Mouse (Mus musculus) liver, postnatal 0 days (tissue): Measurements from ENCODE around the gene Cmpk2. TPM values are rescaled to one million over a fixed set of nuclear protein-coding genes. Genes with fewer than 3 reads are reported as not detected.

Experiments
- ATAC-seq: fragments of 200-750 bp; cut with Nextera tagmentation; 2 replicates; pipeline ENCODE4 v1.8.0; 2017; ENCODE audit warnings: mild to moderate bottlenecking, moderate library complexity
- DNase-seq: peaks from one replicate; pipeline ENCODE4 v3.0.0-alpha.2; 2016
- H3K27ac ChIP-seq: fragments of 300-500 bp; sonication (generic); 2 replicates; pipeline ENCODE4 v1.5.1; 2014; ENCODE audit warnings: antibody characterized with exemption, moderate library complexity, mild to moderate bottlenecking, low read depth
- H3K27me3 ChIP-seq: fragments of 300-500 bp; sonication (generic); 2 replicates; pipeline ENCODE4 v1.6.1; 2014; ENCODE audit warnings: low read length, control low read depth, mixed read lengths; ENCODE audit not compliant: insufficient read depth
- H3K36me3 ChIP-seq: fragments of 300-500 bp; sonication (generic); replicated peaks from 2 replicates; pipeline ENCODE4 v1.6.1; 2014; ENCODE audit warnings: mild to moderate bottlenecking, control low read depth, low read length, moderate library complexity, mixed read lengths; ENCODE audit not compliant: insufficient read depth
- H3K4me1 ChIP-seq: fragments of 300-500 bp; sonication (generic); 2 replicates; pipeline ENCODE4 v1.6.1; 2014; ENCODE audit warnings: antibody characterized with exemption, mild to moderate bottlenecking, control low read depth; ENCODE audit not compliant: insufficient read depth
- H3K4me2 ChIP-seq: fragments of 300-500 bp; sonication (generic); 2 replicates; pipeline ENCODE4 v1.6.1; 2014; ENCODE audit warnings: low read depth, mild to moderate bottlenecking, low read length, moderate library complexity, mixed read lengths
- H3K4me3 ChIP-seq: fragments of 300-500 bp; sonication (generic); 2 replicates; pipeline ENCODE4 v1.5.1; 2014; ENCODE audit warnings: low read depth, low read length
- H3K9ac ChIP-seq: fragments of 300-500 bp; sonication (generic); replicated peaks from 2 replicates; pipeline ENCODE4 v1.6.1; 2014; ENCODE audit warnings: mild to moderate bottlenecking, moderate library complexity
- H3K9me3 ChIP-seq: fragments of 300-500 bp; sonication (generic); 2 replicates; pipeline ENCODE4 v1.6.1; 2016; ENCODE audit warnings: mild to moderate bottlenecking, control low read depth, low read length, mixed read lengths
- CTCF ChIP-seq: sonication (generic); IDR thresholded peaks from 2 replicates; pipeline ENCODE4 v1.5.1; 2016; ENCODE audit warnings: antibody characterized with exemption, low read depth
- EP300 ChIP-seq: IDR thresholded peaks from 2 replicates; pipeline ENCODE4 v1.6.1; 2016; ENCODE audit warnings: antibody characterized with exemption, low read depth, mild to moderate bottlenecking
- whole genome bisulfite sequencing: fragments of 180-500 bp; shearing (Covaris S2); extraction: QIAGEN DNeasy Blood & Tissue Kit; methylation state at CpG from one replicate; pipeline ENCODE4 v1.1.7; 2014; ENCODE audit not compliant: insufficient replicate concordance; 5-methylcytosine and 5-hydroxymethylcytosine counted together
- polyA plus RNA-seq: library from polyadenylated mRNA; unstranded; fragments of >200 nt; fragmentation: Nextera tagmentation; extraction: Ambion mirVana; gene quantifications from 2 replicates; pipeline ENCODE4 v1.2.1, GENCODE M21; 2015

Cmpk2 gene
- polyA plus RNA-seq, 1 experiment from 2014 or later, result 12.8 TPM

- ATAC-seq (peak; percentile 43; the same call in 1 of the 2 replicates), DNase-seq (no peak)
- H3K27ac ChIP-seq, result no peak overlapping the region
- no peaks in the 10 kb centered on the region for H3K36me3 ChIP-seq
- H3K9ac ChIP-seq, result no peak overlapping the region
- no peak overlapping the region for H3K4me3 ChIP-seq
- WGBS, result 48% methylated on average over 14 of the region's 14 CpGs
- H3K9me3 ChIP-seq, result no peaks in the 10 kb centered on the region
- H3K4me2 ChIP-seq, result 0 out of 2 replicates have a peak overlapping the region, but pooled peaks have one; percentile 5
- no peaks in the 10 kb centered on the region for H3K27me3 ChIP-seq
- peaks cover 6% of the 10 kb centered on the region; the same call in 1 of the 2 replicates for H3K4me1 ChIP-seq
- peak; percentile 71 for TF ChIP-seq CTCF
- TF ChIP-seq EP300, result no peak
These were observed 19.0 kb downstream of the Cmpk2 start for GRCm38 (mm10) chr12:26487874-26488616.

- H3K9me3 ChIP-seq, result no peaks in the 10 kb centered on the region
- WGBS, result 79% methylated on average over 5 of the region's 5 CpGs
- TF ChIP-seq EP300, result no peak
- no peak for TF ChIP-seq CTCF
- no peak overlapping the region for H3K27ac ChIP-seq
- H3K36me3 ChIP-seq, result no peaks in the 10 kb centered on the region
- no peak overlapping the region for H3K4me3 ChIP-seq
- ATAC-seq, result no peak
- H3K4me2 ChIP-seq, result no peak overlapping the region
- no peak for DNase-seq
- H3K27me3 ChIP-seq, result no peaks in the 10 kb centered on the region
- H3K4me1 ChIP-seq, result peaks cover 6% of the 10 kb centered on the region; the same call in 1 of the 2 replicates
- H3K9ac ChIP-seq, result no peak overlapping the region
These were observed 19.7 kb downstream of the Cmpk2 start for GRCm38 (mm10) chr12:26488617-26489274.

- no peak for ATAC-seq
- no peak overlapping the region for H3K27ac ChIP-seq
- H3K4me1 ChIP-seq, result peaks cover 4% of the 10 kb centered on the region; the same call in 1 of the 2 replicates
- H3K4me2 ChIP-seq, result no peak overlapping the region
- no peaks in the 10 kb centered on the region for H3K9me3 ChIP-seq
- H3K36me3 ChIP-seq, result no peaks in the 10 kb centered on the region
- no peak overlapping the region for H3K9ac ChIP-seq
- no peak for DNase-seq
- no peak overlapping the region for H3K4me3 ChIP-seq
- TF ChIP-seq EP300 (no peak), CTCF (peak; percentile 64)
- no peaks in the 10 kb centered on the region for H3K27me3 ChIP-seq
- WGBS, result 85% methylated on average over 1 of the region's 1 CpGs
These were observed 20.9 kb downstream of the Cmpk2 start for GRCm38 (mm10) chr12:26489942-26490341.

GRCm38 (mm10) chr12:26501042-26501441 lies 32.0 kb downstream of the Cmpk2 start:
- no peak overlapping the region for H3K4me3 ChIP-seq
- H3K9ac ChIP-seq, result no peak overlapping the region
- DNase-seq, result no peak
- H3K27ac ChIP-seq, result no peak overlapping the region
- H3K4me2 ChIP-seq, result no peak overlapping the region
- H3K4me1 ChIP-seq, result no peaks in the 10 kb centered on the region
- no peaks in the 10 kb centered on the region for H3K27me3 ChIP-seq
- H3K36me3 ChIP-seq, result no peaks in the 10 kb centered on the region
- no peaks in the 10 kb centered on the region for H3K9me3 ChIP-seq
- no peak for ATAC-seq
- WGBS, result 76% methylated on average over 3 of the region's 3 CpGs
- TF ChIP-seq EP300, result no peak
- no peak for TF ChIP-seq CTCF

GRCm38 (mm10) chr12:26510971-26511370 lies 42.0 kb downstream of the Cmpk2 start:
- no peaks in the 10 kb centered on the region for H3K27me3 ChIP-seq
- no peak overlapping the region for H3K9ac ChIP-seq
- ATAC-seq, result no peak
- DNase-seq, result no peak
- no peak overlapping the region for H3K4me3 ChIP-seq
- TF ChIP-seq EP300, result no peak
- no peak for TF ChIP-seq CTCF
- no peak overlapping the region for H3K27ac ChIP-seq
- 81% methylated on average over 4 of the region's 4 CpGs for WGBS
- H3K4me2 ChIP-seq, result no peak overlapping the region
- no peaks in the 10 kb centered on the region for H3K9me3 ChIP-seq
- H3K4me1 ChIP-seq, result no peaks in the 10 kb centered on the region
- H3K36me3 ChIP-seq, result no peaks in the 10 kb centered on the region

- no peak for TF ChIP-seq EP300
- no peak for TF ChIP-seq CTCF
These were observed 49.2 kb downstream of the Cmpk2 start for GRCm38 (mm10) chr12:26518206-26518605.

More at GRCm38 (mm10) chr12:26518206-26518605, 49.2 kb downstream of the Cmpk2 start:
- Histone ChIP-seq H3K4me1 (no peaks in the 10 kb centered on the region), H3K9me3 (no peaks in the 10 kb centered on the region), H3K27me3 (no peaks in the 10 kb centered on the region), H3K4me3 (no peak overlapping the region), H3K27ac (no peak overlapping the region), H3K36me3 (no peaks in the 10 kb centered on the region), H3K4me2 (no peak overlapping the region), H3K9ac (no peak overlapping the region)
- 60% methylated on average over 3 of the region's 3 CpGs for WGBS
- ATAC-seq (no peak), DNase-seq (no peak)
